Mouse (Mus musculus): Measurements from ENCODE around the gene Zfp366. TPM values are rescaled to one million over a fixed set of nuclear protein-coding genes. Genes with fewer than 3 reads are reported as not detected.

Zfp366 gene
- polyA plus RNA-seq, 1 experiment from 2014 or later: 0.14 TPM

DNA sequence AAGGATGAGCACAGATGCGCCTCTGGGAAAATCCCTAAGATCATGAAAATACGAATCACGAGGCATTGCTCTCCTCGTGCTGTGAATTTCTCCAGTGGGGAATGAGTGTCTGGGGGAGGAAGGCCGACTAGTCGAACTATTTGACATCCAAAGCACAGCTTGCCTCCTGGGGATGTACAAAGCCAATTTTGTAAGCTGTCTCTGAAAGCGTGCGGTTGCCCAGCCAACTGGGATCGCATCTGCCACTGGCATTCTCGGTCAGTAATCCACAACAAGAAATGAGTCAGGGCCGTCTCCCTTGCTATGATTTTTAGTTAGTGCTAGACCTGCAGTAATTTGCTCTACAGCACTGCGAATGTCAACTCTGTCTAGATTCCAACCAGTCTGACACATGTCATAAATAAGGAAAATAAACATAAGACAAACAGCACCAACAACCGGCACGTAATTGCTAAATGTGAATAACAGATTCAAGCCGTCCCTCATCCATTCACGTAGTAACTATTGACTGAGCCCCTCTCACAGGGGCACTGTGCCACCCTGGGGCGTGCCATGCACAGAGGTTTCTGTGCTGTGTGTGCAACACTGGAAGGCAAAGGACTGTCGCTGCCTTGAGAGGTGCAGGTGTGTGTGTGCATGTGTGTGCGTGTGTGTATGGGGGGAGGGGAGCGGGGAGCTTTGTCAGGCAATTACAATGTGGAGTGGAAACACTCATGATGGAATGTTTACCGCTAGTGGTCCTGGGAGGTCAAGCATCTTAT lies 100.0 kb downstream of the Zfp366 start:
- H3K27ac ChIP-seq (replicated peaks): no peak overlapping the region
- H3K9ac ChIP-seq: no peak overlapping the region
- no peaks in the 10 kb centered on the region for H3K9me3 ChIP-seq (replicated peaks)
- H3K36me3 ChIP-seq (replicated peaks): no peaks in the 10 kb centered on the region
- 75% methylated on average over 21 of the region's 21 CpGs for WGBS (ENCODE audit: insufficient replicate concordance)
- no peaks in the 10 kb centered on the region for H3K27me3 ChIP-seq
- no peaks in the 10 kb centered on the region for H3K4me1 ChIP-seq (replicated peaks)
- H3K4me2 ChIP-seq: no peak overlapping the region
- ATAC-seq (ENCODE audit: insufficient read depth): no peak
- H3K4me3 ChIP-seq (replicated peaks): no peak overlapping the region

DNA sequence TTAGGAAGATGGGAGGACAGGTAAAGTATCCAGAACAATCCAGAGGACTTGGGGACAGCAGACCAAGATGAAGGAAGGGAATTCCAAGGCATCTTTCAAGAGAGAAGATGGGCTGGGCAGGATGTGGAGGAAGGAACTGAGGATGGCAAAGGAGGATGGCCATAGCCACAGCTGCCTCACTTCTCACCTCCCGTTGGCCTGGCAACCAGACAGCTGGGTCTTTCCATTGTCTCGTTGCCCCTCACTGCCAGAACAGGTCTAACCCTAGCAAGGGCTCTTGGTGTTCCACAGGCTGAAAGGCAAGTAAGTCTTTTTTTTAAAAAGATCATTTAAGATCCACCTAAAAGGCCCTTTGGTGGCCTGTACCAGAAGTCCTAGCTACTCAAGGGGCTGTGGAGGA lies 100.6 kb downstream of the Zfp366 start:
- no peaks in the 10 kb centered on the region for H3K36me3 ChIP-seq (replicated peaks)
- H3K9me3 ChIP-seq (replicated peaks): no peaks in the 10 kb centered on the region
- H3K27ac ChIP-seq (replicated peaks): no peak overlapping the region
- ATAC-seq (ENCODE audit: insufficient read depth): no peak
- no peaks in the 10 kb centered on the region for H3K4me1 ChIP-seq (replicated peaks)
- no peaks in the 10 kb centered on the region for H3K27me3 ChIP-seq
- no peak overlapping the region for H3K9ac ChIP-seq
- no peak overlapping the region for H3K4me2 ChIP-seq
- no peak overlapping the region for H3K4me3 ChIP-seq (replicated peaks)
- WGBS (ENCODE audit: insufficient replicate concordance): 38% methylated on average over 2 of the region's 2 CpGs

DNA sequence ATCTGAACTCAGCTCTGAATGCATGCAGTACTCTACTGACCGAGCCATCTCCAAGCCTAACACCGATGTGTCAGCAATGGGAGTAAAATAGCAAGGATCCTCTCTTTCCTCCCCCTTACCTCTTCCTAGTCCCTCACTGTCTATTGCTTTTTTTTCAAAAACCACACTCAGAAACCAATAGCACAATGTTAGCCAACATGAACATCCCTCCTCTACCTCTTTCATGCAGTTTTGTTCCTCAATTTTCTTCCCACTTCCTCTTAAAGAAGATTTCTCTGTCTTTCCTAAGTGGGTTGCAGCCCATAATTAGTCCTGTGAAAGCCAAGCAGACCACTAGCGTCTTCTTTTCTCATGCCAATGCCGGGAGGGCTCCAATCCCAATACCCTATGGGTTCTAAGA lies 102.6 kb downstream of the Zfp366 start:
- Histone ChIP-seq H3K27ac (replicated peaks) (no peak overlapping the region), H3K9me3 (replicated peaks) (no peaks in the 10 kb centered on the region), H3K4me2 (peak overlapping the region; percentile 3; the same call in 1 of the 2 replicates), H3K4me1 (replicated peaks) (no peaks in the 10 kb centered on the region), H3K27me3 (no peaks in the 10 kb centered on the region), H3K4me3 (replicated peaks) (no peak overlapping the region), H3K36me3 (replicated peaks) (no peaks in the 10 kb centered on the region), H3K9ac (no peak overlapping the region)
- ATAC-seq (ENCODE audit: insufficient read depth): no peak
- 63% methylated on average over 4 of the region's 4 CpGs for WGBS (ENCODE audit: insufficient replicate concordance)

DNA sequence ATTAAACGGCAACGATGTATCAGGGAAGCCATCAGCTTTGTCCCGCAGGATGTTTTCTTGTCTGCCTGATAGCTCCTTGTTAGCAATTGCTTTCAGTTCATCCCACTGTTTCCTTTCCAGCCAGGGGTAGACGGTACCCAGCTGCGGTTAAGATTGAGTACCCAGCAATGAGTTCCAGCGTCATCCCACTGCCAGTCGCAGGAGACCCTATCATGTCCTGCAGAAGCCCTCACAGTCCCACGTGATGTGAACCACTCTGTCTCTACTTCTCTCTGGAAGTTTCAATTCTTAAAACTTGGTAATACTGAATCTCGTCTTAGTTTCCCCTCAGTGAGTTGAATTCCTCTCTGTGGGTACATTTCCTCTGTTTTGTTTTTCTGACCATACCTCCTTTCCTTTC lies 103.2 kb downstream of the Zfp366 start:
- ATAC-seq (ENCODE audit: insufficient read depth): no peak
- no peak overlapping the region for H3K4me3 ChIP-seq (replicated peaks)
- no peaks in the 10 kb centered on the region for H3K9me3 ChIP-seq (replicated peaks)
- no peaks in the 10 kb centered on the region for H3K27me3 ChIP-seq
- no peak overlapping the region for H3K27ac ChIP-seq (replicated peaks)
- 57% methylated on average over 9 of the region's 9 CpGs for WGBS (ENCODE audit: insufficient replicate concordance)
- H3K9ac ChIP-seq: no peak overlapping the region
- no peaks in the 10 kb centered on the region for H3K4me1 ChIP-seq (replicated peaks)
- H3K4me2 ChIP-seq: 0 out of 2 replicates have a peak overlapping the region, but pooled peaks have one; percentile 3
- H3K36me3 ChIP-seq (replicated peaks): no peaks in the 10 kb centered on the region

DNA sequence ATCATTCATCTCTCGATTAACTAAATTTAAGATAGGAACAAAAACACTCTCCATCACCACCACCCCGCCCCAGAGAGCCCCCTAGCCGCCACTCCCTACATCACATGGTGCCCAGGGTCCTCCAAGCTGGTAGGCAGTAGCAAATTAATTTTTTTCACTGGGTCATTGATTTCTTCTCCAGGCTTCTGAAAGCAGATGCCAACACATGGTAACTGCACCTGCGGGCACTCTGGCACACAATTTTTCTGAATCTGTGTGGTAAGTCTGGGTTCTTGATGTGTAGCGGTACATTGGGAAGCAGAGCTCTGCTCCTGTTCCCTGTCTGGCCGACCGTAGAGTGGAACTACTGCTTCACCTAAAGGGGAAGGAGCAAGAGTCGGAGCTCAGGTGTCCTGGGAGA lies 106.1 kb downstream of the Zfp366 start:
- WGBS (ENCODE audit: insufficient replicate concordance): 68% methylated on average over 8 of the region's 8 CpGs
- no peak for ATAC-seq (ENCODE audit: insufficient read depth)

DNA sequence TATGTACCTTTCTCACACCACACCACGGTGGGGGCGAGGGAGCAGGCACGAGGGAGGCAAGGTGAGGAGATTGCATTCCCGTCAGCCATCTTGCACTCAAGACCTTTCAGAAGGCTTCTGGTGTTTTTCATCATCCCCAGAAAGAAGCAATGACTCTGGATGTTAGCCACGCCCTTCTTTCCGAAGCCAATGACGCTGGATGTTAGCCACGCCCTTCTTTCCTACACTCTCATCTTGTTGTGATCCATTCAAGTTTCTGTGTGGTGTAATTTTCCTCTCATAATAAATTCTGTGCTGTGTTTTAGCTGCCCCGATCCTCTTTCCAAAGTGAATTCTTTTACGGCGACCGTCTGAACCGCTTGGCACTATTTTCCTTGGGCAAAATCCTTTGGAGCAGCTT lies 109.6 kb downstream of the Zfp366 start:
- ATAC-seq (ENCODE audit: insufficient read depth): no peak
- Histone ChIP-seq H3K4me1 (replicated peaks) (no peaks in the 10 kb centered on the region), H3K36me3 (replicated peaks) (no peaks in the 10 kb centered on the region), H3K4me3 (replicated peaks) (no peak overlapping the region), H3K27me3 (no peaks in the 10 kb centered on the region), H3K27ac (replicated peaks) (no peak overlapping the region), H3K4me2 (no peak overlapping the region), H3K9me3 (replicated peaks) (no peaks in the 10 kb centered on the region), H3K9ac (no peak overlapping the region)
- WGBS (ENCODE audit: insufficient replicate concordance): 76% methylated on average over 13 of the region's 13 CpGs

More for the DNA sequence above, 106.1 kb downstream of the Zfp366 start:
- Histone ChIP-seq H3K4me1 (replicated peaks) (no peaks in the 10 kb centered on the region), H3K4me3 (replicated peaks) (no peak overlapping the region), H3K9ac (no peak overlapping the region), H3K36me3 (replicated peaks) (no peaks in the 10 kb centered on the region), H3K9me3 (replicated peaks) (no peaks in the 10 kb centered on the region), H3K27me3 (no peaks in the 10 kb centered on the region), H3K27ac (replicated peaks) (no peak overlapping the region), H3K4me2 (no peak overlapping the region)

DNA sequence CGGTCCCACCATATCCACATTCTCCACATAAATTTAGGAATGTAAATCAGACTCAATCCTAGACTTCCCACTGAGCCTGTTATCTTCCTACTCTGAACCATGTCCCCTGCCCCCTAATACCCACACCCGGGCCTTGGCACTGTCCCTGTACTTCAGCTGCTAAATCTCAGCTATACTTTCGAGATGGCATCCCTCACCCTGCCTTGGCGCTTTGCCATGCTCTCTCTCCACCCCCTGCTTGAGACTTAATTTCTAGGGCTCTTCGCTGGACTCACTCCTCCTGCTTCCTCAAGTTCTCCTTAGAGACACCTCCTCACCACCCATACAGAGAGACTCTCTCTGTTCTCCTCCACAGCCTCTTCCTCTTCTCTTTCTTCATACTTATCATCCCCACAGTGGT lies 115.3 kb downstream of the Zfp366 start:
- no peaks in the 10 kb centered on the region for H3K9me3 ChIP-seq (replicated peaks)
- H3K4me3 ChIP-seq (replicated peaks): no peak overlapping the region
- H3K9ac ChIP-seq: no peak overlapping the region
- no peak overlapping the region for H3K27ac ChIP-seq (replicated peaks)
- ATAC-seq (ENCODE audit: insufficient read depth): no peak
- H3K27me3 ChIP-seq: no peaks in the 10 kb centered on the region
- no peak overlapping the region for H3K4me2 ChIP-seq
- no peaks in the 10 kb centered on the region for H3K4me1 ChIP-seq (replicated peaks)
- H3K36me3 ChIP-seq (replicated peaks): no peaks in the 10 kb centered on the region
- WGBS (ENCODE audit: insufficient replicate concordance): 58% methylated on average over 5 of the region's 5 CpGs

Other genes with a start within 250 kb of the Zfp366 start
- not detected in 2 replicates for gene 1700024P04Rik, start 200.3 kb upstream of the Zfp366 start, polyA plus RNA-seq (2015; fragmentation: Nextera tagmentation; extraction: Ambion mirVana)
- 24.6 and 26.2 TPM in 2 replicates for gene Ptcd2, start 159.9 kb downstream of the Zfp366 start, polyA plus RNA-seq (2015; fragmentation: Nextera tagmentation; extraction: Ambion mirVana)
- gene Mrps27, start 160.0 kb downstream of the Zfp366 start, polyA plus RNA-seq (2015; fragmentation: Nextera tagmentation; extraction: Ambion mirVana): 25.9 and 28.0 TPM in 2 replicates

Data from liver, embryonic 15.5 days (tissue).